Mouse (Mus musculus) midbrain, embryonic 16.5 days (tissue): ENCODE measurements around the gene Atp2a2. TPM values are rescaled to one million over a fixed set of nuclear protein-coding genes. Genes with fewer than 3 reads are reported as not detected.
"Not testable (repeated sequence)": the region's sequence is repeated elsewhere in the genome, so short reads cannot be mapped to it uniquely, and the experiment has no call there.

ENCODE experiments used
- ATAC-seq: fragments of 200-750 bp; cut with Nextera tagmentation; 2 replicates; pipeline ENCODE4 v1.8.0; 2017; ENCODE audit warnings: moderate TSS enrichment
- H3K27ac ChIP-seq: fragments of 300-500 bp; sonication (generic); 2 replicates; pipeline ENCODE4 v1.5.1; 2014; ENCODE audit warnings: mild to moderate bottlenecking, low read length, mixed read lengths
- H3K27me3 ChIP-seq: fragments of 300-500 bp; sonication (generic); 2 replicates; pipeline ENCODE4 v1.6.1; 2014; ENCODE audit warnings: low read depth, low read length, mixed read lengths; ENCODE audit not compliant: control insufficient read depth, insufficient read depth
- H3K36me3 ChIP-seq: fragments of 300-500 bp; sonication (generic); 2 replicates; pipeline ENCODE4 v1.6.1; 2014; ENCODE audit warnings: mild to moderate bottlenecking, low read length, moderate library complexity, mixed read lengths; ENCODE audit not compliant: control insufficient read depth, insufficient read depth
- H3K4me1 ChIP-seq: fragments of 300-500 bp; sonication (generic); 2 replicates; pipeline ENCODE4 v1.6.1; 2014; ENCODE audit warnings: mild to moderate bottlenecking, low read length, mixed read lengths; ENCODE audit not compliant: control insufficient read depth, insufficient read depth
- H3K4me2 ChIP-seq: fragments of 300-500 bp; sonication (generic); 2 replicates; pipeline ENCODE4 v1.6.1; 2014; ENCODE audit warnings: mild to moderate bottlenecking, low read length, mixed read lengths
- H3K4me3 ChIP-seq: fragments of 300-500 bp; sonication (generic); 2 replicates; pipeline ENCODE4 v1.5.1; 2014; ENCODE audit warnings: low read depth, mild to moderate bottlenecking, low read length, moderate library complexity, mixed read lengths
- H3K9ac ChIP-seq: fragments of 300-500 bp; sonication (generic); 2 replicates; pipeline ENCODE4 v1.6.1; 2014; ENCODE audit warnings: low read depth, low read length, mixed read lengths
- H3K9me3 ChIP-seq: fragments of 300-500 bp; sonication (generic); replicated peaks from 2 replicates; pipeline ENCODE4 v1.6.1; 2014; ENCODE audit warnings: mild to moderate bottlenecking, low read length, mixed read lengths; ENCODE audit not compliant: control insufficient read depth, poor library complexity, severe bottlenecking
- WGBS: fragments of 180-500 bp; shearing (Covaris S2); extraction: QIAGEN DNeasy Blood & Tissue Kit; methylation state at CpG from one replicate; pipeline ENCODE4 v1.1.7; 2014; 5-methylcytosine and 5-hydroxymethylcytosine counted together
- polyA plus RNA-seq: library from polyadenylated mRNA; unstranded; fragments of >200 nt; fragmentation: Nextera tagmentation; extraction: Ambion mirVana; gene quantifications from 2 replicates; pipeline ENCODE4 v1.2.1, GENCODE M21; 2015

Gene Atp2a2
- polyA plus RNA-seq, 1 experiment from 2014 or later, result 45.6 TPM

DNA sequence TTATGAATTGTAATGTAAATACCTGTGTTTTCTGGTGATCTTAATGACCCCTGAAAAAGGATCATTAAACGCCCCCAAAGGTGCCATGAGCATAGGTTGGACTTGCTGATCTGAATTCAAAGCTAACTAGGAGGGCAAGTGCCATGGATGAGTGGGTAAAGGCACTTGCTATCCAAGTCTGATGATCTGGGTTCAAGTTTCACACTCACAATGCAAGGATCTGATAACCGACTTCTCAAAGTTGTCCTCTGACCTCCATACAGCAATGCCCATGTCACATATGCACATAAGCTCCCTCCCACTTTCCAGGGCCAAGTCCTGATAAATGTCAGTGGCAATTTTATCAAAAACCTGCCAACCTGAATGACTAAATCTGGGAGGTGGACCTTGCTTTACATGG is 9.0 kb downstream of the Atp2a2 start:
- H3K9me3 ChIP-seq, result no peaks in the 10 kb centered on the region

DNA sequence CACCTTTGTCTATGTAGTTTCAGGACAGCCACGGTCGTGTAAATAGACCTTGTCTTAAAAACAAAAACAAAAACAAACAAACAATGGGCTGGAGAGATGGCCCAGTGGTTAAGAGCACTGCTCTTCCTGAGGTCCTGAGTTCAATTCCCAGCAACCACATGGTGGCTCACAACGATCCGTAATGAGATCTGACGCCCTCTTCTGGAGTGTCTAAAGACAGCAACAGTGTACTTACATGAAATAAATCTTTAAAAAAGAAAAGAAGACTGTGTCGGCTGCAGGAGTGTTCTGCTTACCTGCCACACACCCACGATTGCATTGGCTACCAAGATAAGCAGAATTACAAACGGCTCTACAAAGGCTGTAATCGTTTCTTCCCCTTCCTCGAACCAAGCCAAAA is 10.6 kb downstream of the Atp2a2 start:
- 89% methylated on average over 10 of the region's 10 CpGs for WGBS
- Histone ChIP-seq H3K9ac (no peak overlapping the region), H3K4me2 (no peak overlapping the region), H3K27me3 (no peaks in the 10 kb centered on the region), H3K4me3 (no peak overlapping the region), H3K4me1 (0 out of 2 replicates have a peak, but pooled peaks cover 3% of the 10 kb centered on the region), H3K27ac (no peak overlapping the region), H3K9me3 (no peaks in the 10 kb centered on the region), H3K36me3 (peaks cover 18% of the 10 kb centered on the region)
- ATAC-seq, result no peak

More for the DNA sequence above, 9.0 kb downstream of the Atp2a2 start:
- 90% methylated on average over 2 of the region's 2 CpGs for WGBS
- no peak overlapping the region for H3K9ac ChIP-seq
- peaks cover 15% of the 10 kb centered on the region for H3K36me3 ChIP-seq
- no peak for ATAC-seq
- H3K4me1 ChIP-seq, result peaks cover 14% of the 10 kb centered on the region
- no peak overlapping the region for H3K4me3 ChIP-seq
- no peak overlapping the region for H3K27ac ChIP-seq
- no peak overlapping the region for H3K4me2 ChIP-seq
- no peaks in the 10 kb centered on the region for H3K27me3 ChIP-seq

DNA sequence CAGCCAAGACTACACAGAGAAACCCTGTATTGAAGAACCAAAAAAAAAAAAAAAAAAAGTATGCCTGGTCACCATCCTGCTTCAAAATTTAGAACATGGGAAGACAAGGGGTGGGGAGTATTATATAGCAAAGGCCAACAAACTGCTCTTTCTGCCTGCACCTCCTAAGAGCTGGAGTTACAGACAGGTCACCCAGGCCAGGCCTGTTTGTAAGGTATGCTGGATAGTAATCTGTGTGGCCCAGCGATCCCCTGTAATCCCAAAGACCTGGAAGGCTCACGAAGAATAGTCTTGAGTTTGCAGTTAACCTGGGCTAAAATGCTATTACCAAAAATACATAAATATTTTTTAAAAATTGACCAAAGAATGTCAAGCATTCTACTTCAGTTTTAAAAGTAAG is 11.9 kb downstream of the Atp2a2 start:
- H3K4me3 ChIP-seq, result no peak overlapping the region

DNA sequence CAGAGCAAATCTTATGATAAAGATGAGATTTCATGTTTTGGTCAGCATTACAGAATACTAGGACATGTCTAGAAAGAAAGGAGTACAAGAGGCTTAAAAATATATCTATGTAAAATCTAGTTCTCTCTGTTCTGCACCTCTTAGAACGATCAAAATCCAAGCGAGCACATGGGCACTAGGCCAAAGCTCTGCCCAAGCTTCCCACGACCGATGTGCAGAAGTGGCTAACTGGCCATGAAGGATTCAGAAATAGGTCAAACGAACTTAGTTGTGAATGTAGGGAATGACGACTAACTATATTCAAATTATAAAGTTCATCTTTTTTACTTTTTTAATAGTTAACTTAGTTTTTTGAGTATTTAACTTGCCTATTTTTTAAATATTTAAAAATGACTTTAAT is 14.2 kb downstream of the Atp2a2 start:
- Histone ChIP-seq H3K27me3 (no peaks in the 10 kb centered on the region), H3K27ac (no peak overlapping the region), H3K9ac (no peak overlapping the region), H3K36me3 (peaks cover 28% of the 10 kb centered on the region), H3K4me1 (no peaks in the 10 kb centered on the region), H3K4me3 (no peak overlapping the region), H3K4me2 (no peak overlapping the region), H3K9me3 (no peaks in the 10 kb centered on the region)
- WGBS, result 91% methylated on average over 6 of the region's 6 CpGs
- no peak for ATAC-seq

More for the DNA sequence above, 11.9 kb downstream of the Atp2a2 start:
- Histone ChIP-seq H3K4me1 (no peaks in the 10 kb centered on the region), H3K4me2 (no peak overlapping the region), H3K9ac (no peak overlapping the region), H3K36me3 (peaks cover 18% of the 10 kb centered on the region), H3K27ac (no peak overlapping the region), H3K9me3 (no peaks in the 10 kb centered on the region), H3K27me3 (no peaks in the 10 kb centered on the region)
- ATAC-seq, result no peak
- 94% methylated on average over 2 of the region's 2 CpGs for WGBS

DNA sequence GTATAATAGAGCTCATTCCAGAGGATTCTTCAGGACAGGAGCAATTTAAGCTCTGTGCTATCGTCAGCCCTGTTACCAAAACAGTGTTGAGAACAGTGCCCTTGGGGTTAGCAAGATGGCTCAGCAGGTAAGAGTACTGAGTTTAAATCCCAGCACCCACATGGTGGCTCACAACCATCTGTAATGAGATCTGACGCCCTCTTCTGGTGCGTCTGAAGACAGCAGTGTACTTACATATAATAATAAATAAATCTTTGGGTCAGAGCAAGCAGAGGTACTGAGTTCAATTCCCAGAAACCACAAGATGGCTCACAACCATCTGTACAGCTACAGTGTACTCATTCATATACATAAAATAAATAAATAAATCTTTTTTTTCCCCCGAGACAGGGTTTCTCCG is 15.8 kb downstream of the Atp2a2 start:
- H3K27me3 ChIP-seq, ATAC-seq, H3K9me3 ChIP-seq, H3K4me3 ChIP-seq, H3K27ac ChIP-seq, H3K9ac ChIP-seq, H3K4me1 ChIP-seq, H3K4me2 ChIP-seq: not testable (repeated sequence)
- H3K36me3 ChIP-seq, result peaks cover 33% of the 10 kb centered on the region
- 83% methylated on average over 5 of the region's 5 CpGs for WGBS

DNA sequence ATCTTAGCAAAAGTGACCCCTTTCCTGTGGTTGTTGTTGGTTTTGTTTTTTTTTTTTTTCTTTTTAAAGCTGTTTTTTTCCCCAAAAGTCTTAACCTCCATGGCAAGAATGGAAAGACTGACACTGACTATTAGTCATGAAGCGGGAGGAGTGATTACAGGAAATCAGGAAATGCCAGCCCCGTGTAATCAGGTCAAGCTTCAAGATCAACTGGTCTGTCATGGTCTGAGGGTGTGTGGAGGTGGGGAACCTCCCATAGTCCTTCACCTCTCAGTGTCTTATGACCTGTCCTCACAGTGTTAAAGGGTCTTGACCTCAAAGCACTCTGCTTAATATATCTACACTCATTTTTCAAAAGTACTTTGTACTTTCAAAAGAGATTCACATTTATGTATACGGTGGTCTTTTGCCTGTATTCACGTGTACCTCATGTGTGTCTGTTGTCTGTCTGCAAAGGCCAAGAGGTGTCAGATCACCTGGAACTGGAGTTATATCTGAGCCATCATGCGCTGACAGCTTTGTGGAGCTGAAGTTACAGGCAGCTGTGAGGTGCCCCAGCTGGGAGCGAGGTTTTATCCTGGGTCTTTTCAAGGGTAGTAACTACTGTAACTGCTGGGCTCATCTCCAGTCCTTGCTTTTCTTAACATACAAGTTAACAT is 19.2 kb downstream of the Atp2a2 start:
- H3K27me3 ChIP-seq, result no peaks in the 10 kb centered on the region
- no peak overlapping the region for H3K27ac ChIP-seq
- H3K4me3 ChIP-seq, result no peak overlapping the region
- WGBS, result 92% methylated on average over 6 of the region's 6 CpGs
- no peak for ATAC-seq
- no peaks in the 10 kb centered on the region for H3K9me3 ChIP-seq
- H3K4me2 ChIP-seq, result no peak overlapping the region
- no peak overlapping the region for H3K9ac ChIP-seq
- H3K4me1 ChIP-seq, result no peaks in the 10 kb centered on the region
- H3K36me3 ChIP-seq, result peaks cover 23% of the 10 kb centered on the region

DNA sequence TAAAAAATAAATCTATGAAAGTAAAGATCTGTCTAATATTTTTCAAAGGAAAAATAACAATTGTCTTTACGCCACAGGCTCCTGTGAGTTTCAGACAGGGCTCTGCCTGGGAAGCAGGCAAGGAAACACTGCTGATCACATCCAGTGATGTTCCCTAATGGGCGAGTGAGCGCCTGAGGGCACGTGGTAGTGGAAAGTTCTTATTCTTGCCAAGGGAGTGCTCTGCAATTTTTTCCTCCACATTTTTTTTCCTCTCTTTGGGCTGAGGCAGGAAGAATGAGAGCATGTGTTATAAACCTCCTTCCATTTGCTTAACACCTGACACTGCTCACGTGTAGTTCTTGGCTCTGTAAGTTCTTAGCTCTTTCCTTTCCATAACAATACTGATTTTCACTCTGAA is 20.2 kb downstream of the Atp2a2 start:
- no peak for ATAC-seq
- Histone ChIP-seq H3K9me3 (no peaks in the 10 kb centered on the region), H3K4me2 (no peak overlapping the region), H3K4me3 (no peak overlapping the region), H3K9ac (no peak overlapping the region), H3K27me3 (no peaks in the 10 kb centered on the region), H3K36me3 (peaks cover 25% of the 10 kb centered on the region), H3K27ac (no peak overlapping the region), H3K4me1 (no peaks in the 10 kb centered on the region)
- 87% methylated on average over 5 of the region's 5 CpGs for WGBS

DNA sequence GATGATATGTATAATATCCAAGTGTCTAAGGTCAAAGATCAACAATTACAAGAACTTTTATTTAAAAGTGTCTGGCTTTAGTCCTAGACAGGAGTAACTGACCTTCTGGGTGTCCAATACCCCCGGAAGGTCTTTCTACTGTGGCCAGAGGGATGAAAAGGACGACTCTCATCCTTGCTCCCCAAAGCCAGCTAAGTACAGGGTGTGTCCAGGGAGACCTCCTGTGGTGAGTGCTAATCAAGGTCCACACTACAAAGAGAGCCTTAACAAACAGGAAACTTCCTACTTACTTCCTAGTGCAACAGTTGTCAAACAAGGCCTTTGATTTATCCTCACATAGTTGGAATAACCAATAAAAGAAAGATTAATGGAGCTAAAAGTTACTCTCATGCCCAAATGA is 22.9 kb downstream of the Atp2a2 start:
- 67% methylated on average over 2 of the region's 2 CpGs for WGBS
- H3K27me3 ChIP-seq, result no peaks in the 10 kb centered on the region
- H3K9ac ChIP-seq, result no peak overlapping the region
- H3K27ac ChIP-seq, result no peak overlapping the region
- no peak overlapping the region for H3K4me3 ChIP-seq
- ATAC-seq, result no peak
- no peaks in the 10 kb centered on the region for H3K9me3 ChIP-seq
- H3K4me2 ChIP-seq, result no peak overlapping the region
- H3K4me1 ChIP-seq, result no peaks in the 10 kb centered on the region
- H3K36me3 ChIP-seq, result peaks cover 21% of the 10 kb centered on the region

DNA sequence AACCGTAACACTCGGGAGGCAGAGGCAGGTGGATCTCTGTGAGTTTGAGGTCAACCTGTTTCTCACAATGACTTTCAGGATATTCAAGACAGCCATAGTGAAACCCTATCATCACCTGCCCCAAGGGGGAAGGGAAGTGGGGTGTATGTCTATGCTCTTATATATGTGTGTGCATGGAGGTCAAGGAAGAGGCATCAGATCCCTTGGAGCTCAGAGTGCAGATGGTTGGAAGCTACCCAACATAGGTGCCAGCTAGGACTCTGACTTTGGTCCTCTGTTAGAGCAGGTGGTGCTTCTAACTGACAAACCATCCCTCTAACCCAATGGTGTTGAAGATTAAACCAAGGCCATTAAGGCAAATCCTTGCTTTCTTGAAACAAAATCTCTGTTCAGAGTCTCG is 24.5 kb downstream of the Atp2a2 start:
- Histone ChIP-seq H3K9me3 (no peaks in the 10 kb centered on the region), H3K36me3 (peaks cover 19% of the 10 kb centered on the region), H3K27me3 (no peaks in the 10 kb centered on the region), H3K9ac (no peak overlapping the region), H3K4me1 (peaks cover 3% of the 10 kb centered on the region; the same call in 1 of the 2 replicates), H3K4me2 (no peak overlapping the region), H3K27ac (no peak overlapping the region), H3K4me3 (no peak overlapping the region)
- WGBS, result 91% methylated on average over 3 of the region's 3 CpGs
- no peak for ATAC-seq
